In genomic region chr6:42362497-42362896, GRCm38 (mm10) we compare ENCODE assay signal across 24 mouse cellular contexts. TPM values are rescaled to one million over a fixed set of nuclear protein-coding genes. Genes with fewer than 3 reads are reported as not detected.
DNase-seq lines count a peak whose midpoint lies in the region; ATAC-seq and TF ChIP-seq lines count a peak whose summit lies in the region.
"Had no signal": no experiment of that assay in that cellular context is flagged by ENCODE, and none has a peak within 500 bp of the region (broad histone marks: within the 10 kb centered on the region; RNA-seq: fewer than 3 reads in every experiment).

No protein-coding gene starts in this region.

- peak; percentile 39; the same call in 1 of the 2 replicates for TF ChIP-seq POLR2A in embryonic fibroblast, embryonic 13.5 days (IDR thresholded peaks at IDR 0.05; ENCODE audit: low read depth, low read length)

- H3K4me3 ChIP-seq in heart, embryonic 11.5 days (ENCODE audit: low read depth, low read length), result no peak overlapping the region
- H3K4me3 ChIP-seq in lung, embryonic 15.5 days, result no peak overlapping the region
- H3K4me3 ChIP-seq in embryonic fibroblast, embryonic 13.5 days (ENCODE audit: insufficient read depth, low read length), result no peak overlapping the region
- H3K4me3 ChIP-seq: embryonic facial prominence, embryonic 10.5 days; erythroblast, embryonic 14.5 days had no signal

- TF ChIP-seq CTCF in embryonic fibroblast, embryonic 13.5 days (IDR thresholded peaks at IDR 0.05; ENCODE audit: borderline replicate concordance, insufficient read depth, low read length), result no peak

- no peaks in the 10 kb centered on the region for H3K9me3 ChIP-seq in heart, embryonic 11.5 days (replicated peaks; ENCODE audit: control insufficient read depth, low read length)
- H3K9me3 ChIP-seq in lung, embryonic 15.5 days, result no peaks in the 10 kb centered on the region
- H3K9me3 ChIP-seq: embryonic facial prominence, embryonic 10.5 days had no signal

- no peak overlapping the region for H3K4me2 ChIP-seq in heart, embryonic 11.5 days
- H3K4me2 ChIP-seq in lung, embryonic 15.5 days, result no peak overlapping the region

- no peak for DNase-seq in heart, adult 18-20 months
- DNase-seq in lung, adult 18-20 months, result no peak
- peak; percentile 18 for DNase-seq in heart, postnatal 4 days
- no peak for DNase-seq in layer of hippocampus, postnatal 36 days
- DNase-seq: adrenal gland, adult 8-10 months; cerebellum, adult 11 months; cerebellum, postnatal 36 days; gastrocnemius, postnatal 25 days; right cerebral cortex, postnatal 4 days; thymus, postnatal 4 days had no signal

- H3K27ac ChIP-seq in heart, embryonic 11.5 days (ENCODE audit: low read depth, low read length), result peak overlapping the region; percentile 41; the same call in 1 of the 2 replicates
- peak overlapping the region; percentile 71 for H3K27ac ChIP-seq in lung, embryonic 15.5 days
- peak overlapping the region; percentile 18; the same call in 1 of the 2 replicates for H3K27ac ChIP-seq in embryonic fibroblast, embryonic 13.5 days (ENCODE audit: insufficient read depth, low read length)
- H3K27ac ChIP-seq: embryonic facial prominence, embryonic 10.5 days had no signal

- no peak for ATAC-seq in heart, embryonic 11.5 days (replicated peaks; ENCODE audit: insufficient number of reproducible peaks, low FRiP score, low TSS enrichment)
- 0 out of 2 replicates have a peak, but pooled peaks have one; percentile 1 for ATAC-seq in lung, embryonic 15.5 days (ENCODE audit: borderline replicate concordance, extremely low read depth, low FRiP score, low TSS enrichment)

- 62% methylated on average over 1 of the region's 1 CpGs for WGBS in heart, embryonic 11.5 days (ENCODE audit: insufficient replicate concordance)
- 50% methylated on average over 1 of the region's 1 CpGs for WGBS in lung, embryonic 15.5 days

- peaks cover 38% of the 10 kb centered on the region for H3K4me1 ChIP-seq in heart, embryonic 11.5 days (ENCODE audit: control insufficient read depth, insufficient read depth, low read length)
- peaks cover 44% of the 10 kb centered on the region for H3K4me1 ChIP-seq in lung, embryonic 15.5 days
- peaks cover 9% of the 10 kb centered on the region; the same call in 1 of the 2 replicates for H3K4me1 ChIP-seq in embryonic fibroblast, embryonic 13.5 days (ENCODE audit: control insufficient read depth, insufficient read depth, low read length)
- H3K4me1 ChIP-seq: embryonic facial prominence, embryonic 10.5 days had no signal

- peak overlapping the region; percentile 34; the same call in 1 of the 2 replicates for H3K9ac ChIP-seq in heart, embryonic 11.5 days (ENCODE audit: low read depth, low read length)
- H3K9ac ChIP-seq in lung, embryonic 15.5 days, result no peak overlapping the region

- no peaks in the 10 kb centered on the region for H3K27me3 ChIP-seq in heart, embryonic 11.5 days (ENCODE audit: control insufficient read depth, insufficient read depth, low read length)
- H3K27me3 ChIP-seq in lung, embryonic 15.5 days, result no peaks in the 10 kb centered on the region

- H3K36me3 ChIP-seq in heart, embryonic 11.5 days (ENCODE audit: control insufficient read depth, insufficient read depth, low read length), result peaks cover 20% of the 10 kb centered on the region
- H3K36me3 ChIP-seq in lung, embryonic 15.5 days, result peaks cover 34% of the 10 kb centered on the region

RNA-seq across cellular contexts. Expression of gene Epha1, which starts 10.6 kb away (rescaled TPM):
- 1.7 and 2.3 TPM in 2 replicates for polyA plus RNA-seq in heart, embryonic 11.5 days (2014; fragmentation: Nextera tagmentation; extraction: Ambion mirVana)
- under 1 TPM; 0.20 to 0.26 TPM for total RNA-seq in heart, adult 18-20 months (2021)
- 14.2 and 16.9 TPM in 2 replicates for polyA plus RNA-seq in lung, embryonic 15.5 days (2015; fragmentation: Nextera tagmentation; extraction: Ambion mirVana)
- 2.1 and 5.2 TPM in 2 replicates for polyA plus RNA-seq in embryonic fibroblast, embryonic 13.5 days (2011; ENCODE audit: insufficient read length, low read depth, missing spikeins)
- under 1 TPM; 0.52 to 0.70 TPM for total RNA-seq in heart, postnatal 4 days (2021)
- total RNA-seq in layer of hippocampus, postnatal 36 days (2021), result under 1 TPM in 1 of 2 experiments, not detected in 1; 0.15 TPM
- total RNA-seq: megakaryocyte-erythroid progenitor cell, adult 5-6 weeks had no signal

RNA-seq across cellular contexts. Expression of gene Zyx, which starts 13.1 kb away (rescaled TPM):
- 159 and 177 TPM in 2 replicates for polyA plus RNA-seq in heart, embryonic 11.5 days (2014; fragmentation: Nextera tagmentation; extraction: Ambion mirVana)
- total RNA-seq in heart, adult 18-20 months (2021), result 10 to 100 TPM; 50.2 to 51.8 TPM
- 161 and 167 TPM in 2 replicates for polyA plus RNA-seq in lung, embryonic 15.5 days (2015; fragmentation: Nextera tagmentation; extraction: Ambion mirVana)
- 250 and 305 TPM in 2 replicates for polyA plus RNA-seq in embryonic fibroblast, embryonic 13.5 days (2011; ENCODE audit: insufficient read length, low read depth, missing spikeins)
- 100 to 1,000 TPM; 161 to 166 TPM for total RNA-seq in heart, postnatal 4 days (2021)
- total RNA-seq in layer of hippocampus, postnatal 36 days (2021), result 10 to 100 TPM; 42.8 to 45.0 TPM

RNA-seq across cellular contexts. Expression of gene Tas2r143, which starts 37.5 kb away (rescaled TPM):
- not detected in 2 replicates for polyA plus RNA-seq in heart, embryonic 11.5 days (2014; fragmentation: Nextera tagmentation; extraction: Ambion mirVana)
- total RNA-seq in heart, adult 18-20 months (2021), result not detected
- polyA plus RNA-seq in lung, embryonic 15.5 days (2015; fragmentation: Nextera tagmentation; extraction: Ambion mirVana), result not detected in 2 replicates
- not detected in 2 replicates for polyA plus RNA-seq in embryonic fibroblast, embryonic 13.5 days (2011; ENCODE audit: insufficient read length, low read depth, missing spikeins)
- under 1 TPM in 1 of 2 experiments, not detected in 1; 0.41 TPM for total RNA-seq in heart, postnatal 4 days (2021)
- under 1 TPM in 1 of 2 experiments, not detected in 1; 0.40 TPM for total RNA-seq in layer of hippocampus, postnatal 36 days (2021)
- total RNA-seq: gastrocnemius, postnatal 25 days; layer of hippocampus, postnatal 25 days had no signal
- polyA plus RNA-seq: embryonic facial prominence, embryonic 10.5 days; erythroblast, embryonic 14.5 days; forebrain, embryonic 14.5 days; hindbrain, embryonic 11.5 days; intestine, embryonic 14.5 days; kidney, embryonic 14.5 days; neural tube, embryonic 14.5 days had no signal

RNA-seq across cellular contexts. Expression of gene Fam131b, which starts 38.1 kb away (rescaled TPM):
- polyA plus RNA-seq in heart, embryonic 11.5 days (2014; fragmentation: Nextera tagmentation; extraction: Ambion mirVana), result 0.23 and 0.25 TPM in 2 replicates
- under 1 TPM; 0.35 to 0.44 TPM for total RNA-seq in heart, adult 18-20 months (2021)
- 0.06 and 0.14 TPM in 2 replicates for polyA plus RNA-seq in lung, embryonic 15.5 days (2015; fragmentation: Nextera tagmentation; extraction: Ambion mirVana)
- 5.7 and 6.7 TPM in 2 replicates for polyA plus RNA-seq in embryonic fibroblast, embryonic 13.5 days (2011; ENCODE audit: insufficient read length, low read depth, missing spikeins)
- total RNA-seq in heart, postnatal 4 days (2021), result 1 to 10 TPM; 1.6 to 1.7 TPM
- 10 to 100 TPM; 76.2 to 77.0 TPM for total RNA-seq in layer of hippocampus, postnatal 36 days (2021)
- total RNA-seq: liver, adult 2 months; megakaryocyte-erythroid progenitor cell, adult 5-6 weeks had no signal
- polyA plus RNA-seq: erythroblast, embryonic 14.5 days; liver, adult 2 months had no signal

RNA-seq across cellular contexts. Expression of gene Tas2r135, which starts 42.7 kb away (rescaled TPM):
- polyA plus RNA-seq in heart, embryonic 11.5 days (2014; fragmentation: Nextera tagmentation; extraction: Ambion mirVana), result not detected in 2 replicates
- total RNA-seq in heart, adult 18-20 months (2021), result not detected
- not detected in 2 replicates for polyA plus RNA-seq in lung, embryonic 15.5 days (2015; fragmentation: Nextera tagmentation; extraction: Ambion mirVana)
- polyA plus RNA-seq in embryonic fibroblast, embryonic 13.5 days (2011; ENCODE audit: insufficient read length, low read depth, missing spikeins), result not detected in 2 replicates
- total RNA-seq in heart, postnatal 4 days (2021), result under 1 TPM; 0.24 to 0.25 TPM
- not detected for total RNA-seq in layer of hippocampus, postnatal 36 days (2021)
- total RNA-seq: gastrocnemius, postnatal 25 days; layer of hippocampus, postnatal 25 days; left cerebral cortex, postnatal 36 days; megakaryocyte-erythroid progenitor cell, adult 5-6 weeks had no signal
- polyA plus RNA-seq: embryonic facial prominence, embryonic 10.5 days; erythroblast, embryonic 14.5 days; forebrain, embryonic 14.5 days; kidney, embryonic 14.5 days; liver, adult 2 months; neural tube, embryonic 14.5 days had no signal

Comparison
In these comparisons a context has a peak if more than half of its experiments do, and no peak if none do; other contexts are left out.
1. H3K27ac ChIP-seq: peak in every context shown above with its lines; median percentile 71 in lung, embryonic 15.5 days; 41 in heart, embryonic 11.5 days; 18 in embryonic fibroblast, embryonic 13.5 days.